In the genomic region with DNA sequence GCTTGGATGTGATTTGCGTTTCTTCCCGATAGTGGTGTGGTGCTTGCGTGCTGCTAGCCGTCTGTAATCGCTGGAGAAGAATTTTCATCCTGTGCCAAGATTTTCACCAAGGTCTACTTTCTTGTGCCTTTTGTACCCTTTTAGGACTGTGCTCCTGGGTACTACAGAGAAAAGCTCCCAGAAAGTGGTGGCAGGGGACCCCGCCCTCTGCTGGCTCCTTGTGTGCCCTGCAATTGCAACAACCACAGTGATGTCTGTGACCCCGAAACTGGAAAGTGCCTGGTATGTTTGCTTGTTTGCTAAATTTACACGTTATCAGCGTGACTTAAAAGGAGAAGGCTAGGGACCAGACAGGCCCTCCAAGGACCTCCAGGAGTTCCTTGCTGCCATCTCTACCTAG, we compare ENCODE assay signal across 7 mouse cellular contexts.
A peak's percentile ranks its signal among the peaks of the same experiment; 100 is the strongest.
DNase-seq lines count a peak whose midpoint lies in the region; ATAC-seq lines count a peak whose summit lies in the region.

No protein-coding gene starts in this region.

- peak; percentile 71; the same call in 1 of the 2 replicates for ATAC-seq in common myeloid progenitor, adult 5-6 weeks (replicated peaks; ENCODE audit: low read depth, poor library complexity, severe bottlenecking)
- no peak for ATAC-seq in monocyte, adult 5-6 weeks (replicated peaks; ENCODE audit: insufficient number of reproducible peaks, low FRiP score, low TSS enrichment, poor library complexity, severe bottlenecking)

- peak; percentile 6 for DNase-seq in kidney, adult 18-20 months
- DNase-seq in kidney, adult 11 months, result no peak
- peak; percentile 5 for DNase-seq in ovary, postnatal 14 days (ENCODE audit: low spot score)
- DNase-seq in ovary, postnatal 10 days (ENCODE audit: low spot score), result no peak
- DNase-seq in lung, postnatal 4 days, result peak; percentile 38 to 41

Comparison
In these comparisons a context has a peak if more than half of its experiments do, and no peak if none do; other contexts are left out.
1. DNase-seq: peak in kidney, adult 18-20 months (single experiment), ovary, postnatal 14 days (single experiment) and lung, postnatal 4 days (2 of 2); none in kidney, adult 11 months (single experiment) and ovary, postnatal 10 days (single experiment).